Mouse (Mus musculus) B cell, adult 62 days (primary cell): ENCODE data around the gene Zfp946. TPM values are rescaled to one million over a fixed set of nuclear protein-coding genes. Genes with fewer than 3 reads are reported as not detected.

ENCODE experiments used
- total RNA-seq: library from RNA; stranded (reverse); gene quantifications from 4 replicates; pipeline ENCODE4 v1.2.4, GENCODE M21; 2023

Gene Zfp946
- 3.7 to 6.5 TPM (median 4.8 TPM) in 4 replicates for total RNA-seq

GRCm38 (mm10) chr17:22423952-22424617 is at the start of gene Zfp946:
TSS of gene Zfp946 (plus strand) at chr17:22424222.

Other genes starting within 250 kb of the Zfp946 start
- gene Zfp994, start 198.6 kb upstream of the Zfp946 start, total RNA-seq = 4.4 to 5.9 TPM (median 5.3 TPM) in 4 replicates
- 7.8 to 10.6 TPM (median 8.7 TPM) in 4 replicates for gene CT030661.1, start 109.4 kb upstream of the Zfp946 start, total RNA-seq
- gene Zfp944, start 62.8 kb upstream of the Zfp946 start, total RNA-seq = 12.0 to 15.5 TPM (median 15.0 TPM) in 4 replicates
- gene Zfp758, start 62.8 kb upstream of the Zfp946 start, total RNA-seq = 18.6 to 21.7 TPM (median 20.5 TPM) in 4 replicates
- gene Vmn2r111, start 149.3 kb downstream of the Zfp946 start, total RNA-seq = not detected in 4 replicates
- gene Vmn2r112, start 176.7 kb downstream of the Zfp946 start, total RNA-seq = not detected in 4 replicates